Mouse (Mus musculus) hindlimb bud, embryonic 11.5 days (tissue): ENCODE measurements at regions not wholly inside any gene's neighbourhood (a gene's known extent, or its start where the extent isn't known, plus 50 kb on each side); places are given as distances from the start of the nearest gene placed in this dataset.

Experiments
- DNase-seq: peaks from one replicate; pipeline ENCODE4 v3.0.0-alpha.2; 2012; ENCODE audit warnings: low read depth, low spot score; ENCODE audit errors: extremely low spot score

GRCm38 (mm10) chr11:27833736-27834135 lies 505.9 kb downstream of the Gm6685 start:
- DNase-seq, result no peak

GRCm38 (mm10) chr11:27799826-27800620 lies 539.6 kb downstream of the Gm6685 start:
- DNase-seq, result no peak

- no peak for DNase-seq
These were observed 585.8 kb downstream of the Gm6685 start for GRCm38 (mm10) chr11:27753913-27754218.

- peak; percentile 31 for DNase-seq
These were observed 586.3 kb downstream of the Gm6685 start for GRCm38 (mm10) chr11:27753212-27753912.

GRCm38 (mm10) chr11:27726109-27726508 lies 613.6 kb downstream of the Gm6685 start:
- no peak for DNase-seq

- DNase-seq, result no peak
These were observed 618.3 kb downstream of the Gm6685 start for GRCm38 (mm10) chr11:27721346-27721745.

- no peak for DNase-seq
These were observed 667.2 kb downstream of the Gm6685 start for GRCm38 (mm10) chr11:27672436-27672835.
